19 mouse cellular contexts compared by ENCODE assay signal in the genomic region with DNA sequence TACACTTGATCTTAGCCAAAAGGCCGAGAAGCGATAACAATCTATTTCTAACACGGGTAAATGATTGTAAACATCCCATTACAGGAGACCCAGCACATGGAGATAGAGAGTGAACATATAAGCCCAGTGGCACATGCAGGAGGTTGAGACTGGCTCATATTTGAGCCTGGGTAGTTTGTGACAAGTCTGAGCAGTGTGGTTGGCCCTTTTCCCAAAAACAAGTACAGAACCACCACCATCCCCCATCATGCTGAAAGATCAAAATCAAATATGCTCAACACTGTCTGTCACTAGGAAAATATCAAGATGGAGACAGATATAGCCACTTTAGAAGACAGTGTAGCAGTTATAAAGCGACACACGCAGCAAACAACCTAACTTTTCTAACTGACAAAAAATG.
"Had no signal": no experiment of that assay in that cellular context is flagged by ENCODE, and none has a peak within 500 bp of the region (broad histone marks: within the 10 kb centered on the region; RNA-seq: fewer than 3 reads in every experiment).

No protein-coding gene starts in this region.

- H3K9ac ChIP-seq: lung, embryonic 14.5 days; midbrain, embryonic 12.5 days; neural tube, embryonic 13.5 days; neural tube, embryonic 15.5 days had no signal

- H3K27ac ChIP-seq: midbrain, embryonic 10.5 days; midbrain, embryonic 12.5 days; neural tube, embryonic 13.5 days; neural tube, embryonic 15.5 days had no signal

- DNase-seq: lung, adult 18-20 months; lung, embryonic 14.5 days; lung, postnatal 10 days; lung, postnatal 4 days; midbrain, embryonic 14.5 days; retina, postnatal 1 day; right cerebral cortex, adult 18-20 months; right cerebral cortex, postnatal 25 days; right cerebral cortex, postnatal 4 days; spleen, adult 18-20 months; thymus, adult 18-20 months; thymus, postnatal 14 days; thymus, postnatal 36 days had no signal

- H3K4me3 ChIP-seq: midbrain, embryonic 10.5 days; midbrain, embryonic 12.5 days; myocyte; neural tube, embryonic 13.5 days; neural tube, embryonic 15.5 days had no signal

- H3K9me3 ChIP-seq: midbrain, embryonic 10.5 days; midbrain, embryonic 12.5 days; neural tube, embryonic 13.5 days; neural tube, embryonic 15.5 days had no signal

- ATAC-seq: midbrain, embryonic 16.5 days had no signal

- H3K27me3 ChIP-seq: midbrain, embryonic 12.5 days; neural tube, embryonic 13.5 days; neural tube, embryonic 15.5 days had no signal

- H3K36me3 ChIP-seq: midbrain, embryonic 10.5 days; midbrain, embryonic 12.5 days; neural tube, embryonic 13.5 days; neural tube, embryonic 15.5 days had no signal

- H3K4me2 ChIP-seq: lung, embryonic 14.5 days; midbrain, embryonic 12.5 days; neural tube, embryonic 13.5 days; neural tube, embryonic 15.5 days had no signal

- H3K4me1 ChIP-seq: midbrain, embryonic 12.5 days; neural tube, embryonic 13.5 days; neural tube, embryonic 15.5 days had no signal
